Mouse (Mus musculus) Muller cell, postnatal 12 days (primary cell): Measurements from ENCODE around the gene Blcap.
"Not testable (repeated sequence)": the region's sequence is repeated elsewhere in the genome, so short reads cannot be mapped to it uniquely, and the experiment has no call there.

Experiments
- DNase-seq: peaks from one replicate; pipeline ENCODE4 v3.0.0-alpha.2; 2015; ENCODE audit errors: inconsistent ontology term

Blcap gene

DNA sequence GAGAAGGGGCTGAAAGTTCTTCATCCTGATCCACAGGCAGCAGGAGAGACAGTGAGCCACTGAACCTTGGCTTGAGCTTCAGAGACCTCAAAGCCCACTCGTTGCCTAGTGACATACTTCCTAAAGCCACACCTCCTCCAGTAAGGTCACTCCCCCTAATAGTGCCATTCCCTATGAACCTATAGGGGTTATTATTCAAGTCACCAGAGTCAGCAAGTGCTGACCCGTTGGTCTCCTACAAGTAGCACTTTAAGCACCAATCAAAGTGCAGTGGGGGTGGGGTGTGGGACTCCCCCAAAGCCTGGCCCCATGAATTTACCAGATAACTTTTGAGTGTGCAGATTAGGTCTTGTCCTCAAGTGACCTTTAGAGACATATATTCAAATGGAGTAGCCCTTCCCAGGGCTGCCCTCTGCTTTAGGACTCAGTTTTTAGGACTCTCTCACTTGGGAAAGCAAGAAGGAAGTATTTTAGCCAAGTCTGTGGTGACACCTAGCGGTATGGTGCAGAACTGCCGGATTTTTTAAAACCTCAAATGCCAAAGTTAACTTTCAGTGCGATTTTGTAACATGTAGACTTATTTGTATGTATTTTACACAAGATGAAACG lies at the start of gene Blcap:
Gene Blcap, minus strand, starts transcription at position 51 of the 609 bp plus-strand sequence.
- DNase-seq, result peak; percentile 51

DNA sequence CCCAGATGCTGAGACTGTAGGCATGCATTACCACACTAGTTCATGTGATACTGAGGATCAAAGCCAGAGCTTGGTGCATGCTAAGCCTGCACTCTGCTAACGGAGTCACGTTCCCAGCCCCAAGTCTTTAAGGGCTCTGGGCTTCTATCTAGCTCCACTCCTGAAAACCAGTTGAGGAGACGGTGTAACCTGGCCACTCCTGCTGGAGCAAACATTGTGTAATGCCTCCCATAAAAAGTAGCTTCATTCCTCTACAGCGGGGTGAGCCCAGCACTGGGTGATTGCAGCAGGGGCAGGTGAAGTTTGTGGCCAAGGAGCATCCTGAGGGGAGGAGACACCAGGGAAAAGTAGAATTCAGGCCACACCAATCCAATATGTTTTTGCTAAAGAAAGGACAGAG lies 47.3 kb upstream of the Blcap start:
- no peak for DNase-seq

- no peak for DNase-seq
Observed at GRCm38 (mm10) chr2:157613997-157614396, 42.9 kb upstream of the Blcap start.

DNA sequence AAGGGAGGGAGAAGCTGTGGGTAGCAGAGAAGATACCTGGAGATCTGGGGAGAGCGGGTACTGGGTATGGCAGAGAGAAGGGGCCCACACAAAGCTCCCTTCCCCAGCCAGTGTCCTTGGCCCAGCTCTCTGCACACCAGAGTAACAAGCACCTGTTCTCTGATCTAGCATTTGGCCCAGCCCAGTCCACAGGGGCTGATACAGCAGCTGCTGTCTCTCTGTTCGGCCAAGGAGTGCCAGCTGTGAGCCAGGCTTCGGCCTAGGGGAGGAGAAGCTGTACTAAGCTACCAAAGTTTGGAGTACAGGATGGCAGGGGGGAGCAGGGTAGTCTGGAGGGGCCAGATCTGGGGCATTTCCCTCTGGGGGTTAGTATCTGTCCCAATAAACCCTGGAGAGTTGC lies 40.7 kb upstream of the Blcap start:
- no peak for DNase-seq

DNA sequence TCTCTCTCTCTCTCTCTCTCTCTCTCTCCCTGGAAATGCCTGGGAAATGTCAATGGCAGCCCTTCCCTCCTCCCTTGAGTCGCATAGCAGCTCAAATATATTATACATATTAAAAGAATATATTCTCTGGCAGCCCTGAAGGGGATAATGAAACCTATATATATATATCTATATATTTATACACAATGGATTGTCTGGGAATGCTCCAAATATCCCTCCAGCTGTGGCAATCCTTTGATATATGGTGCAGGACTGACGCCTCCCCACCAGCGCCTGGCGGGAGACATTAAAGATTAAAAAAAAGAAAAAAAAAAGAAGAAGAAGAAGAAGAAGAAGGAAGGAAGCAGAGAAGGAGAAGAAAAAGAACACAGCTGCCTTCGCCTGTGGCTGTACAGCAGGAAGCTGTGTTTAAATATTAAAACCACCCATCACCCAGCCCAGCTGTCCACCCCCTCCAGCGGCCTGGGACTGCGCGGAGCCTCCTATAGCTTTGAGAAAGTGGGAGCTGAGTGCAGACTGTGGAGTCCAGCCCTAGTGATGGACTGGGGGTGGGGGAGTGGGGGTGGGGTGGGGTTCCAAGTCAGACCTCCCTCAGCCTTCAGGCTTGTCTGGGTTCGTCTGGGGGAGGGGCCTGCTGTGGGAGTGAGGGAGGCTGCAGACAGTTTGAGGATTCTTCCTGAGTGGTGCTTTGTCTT lies 36.6 kb upstream of the Blcap start:
- DNase-seq, result no peak

GRCm38 (mm10) chr2:157605025-157605675 lies 34.1 kb upstream of the Blcap start:
- peak; percentile 70 for DNase-seq

- DNase-seq, result no peak
Observed at GRCm38 (mm10) chr2:157601435-157601839, 30.4 kb upstream of the Blcap start.

DNA sequence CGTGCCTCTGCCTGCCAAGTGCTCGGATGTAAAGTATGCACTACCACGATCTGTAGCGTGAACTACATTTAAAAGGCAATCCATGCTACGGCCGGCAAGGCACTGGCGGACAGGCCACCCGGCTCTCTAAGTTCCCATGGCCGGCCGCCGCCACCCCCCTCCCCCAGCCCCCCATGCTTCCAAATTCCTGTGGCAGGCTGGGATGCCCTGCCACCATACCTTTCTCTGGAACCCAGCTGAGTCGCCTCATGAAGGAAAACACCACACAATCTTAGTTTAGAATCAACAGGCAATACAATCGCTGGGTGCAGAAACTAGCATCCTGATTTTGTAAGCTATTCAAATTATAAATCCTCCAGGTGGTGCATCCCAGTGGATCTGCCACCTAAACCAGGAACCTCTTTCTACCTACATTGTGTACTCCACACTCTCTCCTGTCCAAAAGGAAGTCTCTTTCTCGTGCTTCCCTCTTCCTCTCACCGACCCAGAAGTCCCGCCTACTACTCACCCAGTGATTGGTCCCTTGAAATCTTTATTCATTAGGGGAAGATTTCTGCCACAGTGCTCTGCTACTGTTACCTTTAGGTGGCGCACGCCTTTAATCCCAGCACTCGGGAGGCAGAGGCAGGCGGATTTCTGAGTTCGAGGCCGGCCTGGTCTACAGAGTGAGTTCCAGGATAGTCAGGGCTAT lies 25.9 kb upstream of the Blcap start:
- DNase-seq, result no peak

DNA sequence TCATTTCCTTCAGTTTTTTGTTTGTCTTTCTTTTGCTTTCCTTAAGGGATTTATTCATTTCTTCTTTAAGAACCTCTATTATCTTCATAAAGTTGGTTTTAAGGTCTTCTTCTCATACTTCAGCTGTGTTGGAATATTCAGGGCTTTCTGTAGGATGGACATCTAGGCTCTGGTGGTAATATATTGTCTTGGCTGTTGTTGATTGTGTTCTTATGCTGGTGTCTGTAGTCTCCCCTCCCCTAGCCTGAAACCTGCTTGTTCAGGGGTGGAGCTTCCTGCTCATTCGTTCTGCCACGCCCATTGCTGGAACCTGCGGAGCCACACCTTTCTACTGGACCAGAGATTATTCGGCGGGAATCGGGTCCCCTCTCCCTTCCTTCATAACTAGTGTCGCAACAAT lies 14.3 kb upstream of the Blcap start:
- not testable (repeated sequence) for DNase-seq

DNA sequence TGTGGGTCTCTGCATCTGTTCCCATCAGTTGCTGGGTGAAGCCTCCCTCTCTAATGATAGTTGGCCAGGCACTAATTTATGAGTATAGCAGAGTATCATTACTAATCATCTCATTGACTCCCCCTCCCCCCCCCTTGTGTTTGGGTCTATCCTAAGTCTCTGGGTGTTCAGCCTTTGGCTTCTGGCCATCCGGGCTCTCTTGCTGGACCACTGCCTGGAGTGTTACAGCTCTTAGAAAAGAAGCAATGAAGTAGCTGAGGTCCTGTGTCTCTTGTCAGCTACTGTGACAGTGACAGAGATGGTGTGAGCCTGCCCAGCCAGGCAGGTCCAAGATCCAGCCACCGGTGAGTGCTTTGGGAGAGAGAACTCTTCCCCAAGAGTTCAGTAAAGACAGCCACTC lies 1.7 kb upstream of the Blcap start:
- DNase-seq, result no peak

DNA sequence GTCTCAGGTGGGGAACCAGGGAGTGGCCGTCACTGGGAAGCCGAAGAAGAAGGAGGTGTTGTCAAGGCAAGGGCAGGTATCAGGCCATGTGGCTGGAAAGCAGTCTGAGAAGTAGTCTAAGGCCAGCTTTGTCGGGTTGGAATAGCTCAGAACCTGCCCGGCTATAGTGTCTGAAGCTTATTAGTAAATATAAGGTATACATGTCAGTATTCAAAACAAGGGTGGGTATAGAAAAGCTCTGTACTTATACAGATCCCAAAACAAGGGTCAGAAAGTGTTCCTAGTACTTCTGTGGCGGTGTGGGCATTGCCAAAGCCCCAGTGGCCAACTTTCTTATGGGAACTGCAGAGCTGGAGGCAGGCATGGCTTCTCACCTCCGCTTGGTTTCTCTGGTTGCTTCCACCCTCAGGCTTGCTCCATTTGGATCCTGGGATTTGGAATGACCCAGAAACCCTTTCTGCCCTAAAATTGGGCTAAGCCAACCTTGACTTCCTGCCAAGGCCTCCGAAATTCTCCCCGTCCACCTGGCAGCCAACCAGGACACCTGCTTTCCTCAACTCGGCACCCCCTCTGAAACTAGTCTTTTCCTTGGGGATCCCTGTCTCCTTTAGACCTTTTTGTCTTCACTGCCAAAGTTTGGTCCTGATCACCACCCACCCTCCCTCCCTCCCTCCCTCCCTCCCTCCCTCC lies 1.1 kb downstream of the Blcap start:
- no peak for DNase-seq

- no peak for DNase-seq
Observed at GRCm38 (mm10) chr2:157568881-157569280, 2.2 kb downstream of the Blcap start.

DNA sequence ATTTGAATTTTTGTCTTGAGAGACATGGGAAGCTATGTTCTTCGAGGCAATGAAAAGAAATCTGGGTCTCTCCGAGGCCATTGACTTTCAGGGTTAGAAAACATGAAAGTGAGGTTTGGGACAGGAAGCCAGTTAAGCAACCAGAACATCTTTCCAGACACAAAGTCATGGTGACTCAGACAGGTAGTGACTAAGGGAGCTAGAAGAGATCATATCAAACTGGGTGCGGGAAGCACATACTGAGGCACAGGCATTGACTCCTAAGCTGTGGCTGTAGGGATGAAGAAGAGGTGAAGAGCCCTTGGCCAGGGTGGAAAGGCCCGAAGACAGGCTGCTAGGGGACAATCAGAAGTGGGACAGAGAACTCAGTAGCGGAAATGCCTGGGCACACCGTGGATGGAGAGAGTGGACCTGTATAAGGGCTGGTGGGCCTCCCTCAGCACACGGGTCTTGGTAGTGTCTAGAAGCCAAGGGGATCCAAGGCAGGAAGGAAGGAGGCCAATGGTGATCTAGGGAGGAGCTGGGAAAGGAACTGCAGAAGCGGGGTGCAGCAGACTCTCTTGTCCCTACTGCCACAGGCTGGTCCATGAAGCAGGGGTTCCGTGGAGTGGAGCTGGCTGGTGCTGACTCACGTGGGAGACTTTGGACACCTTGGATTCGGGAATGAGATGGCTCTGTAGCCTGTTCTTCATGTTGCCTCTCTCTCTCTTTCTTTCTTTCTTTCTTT lies 3.7 kb downstream of the Blcap start:
- peak; percentile 31 for DNase-seq

DNA sequence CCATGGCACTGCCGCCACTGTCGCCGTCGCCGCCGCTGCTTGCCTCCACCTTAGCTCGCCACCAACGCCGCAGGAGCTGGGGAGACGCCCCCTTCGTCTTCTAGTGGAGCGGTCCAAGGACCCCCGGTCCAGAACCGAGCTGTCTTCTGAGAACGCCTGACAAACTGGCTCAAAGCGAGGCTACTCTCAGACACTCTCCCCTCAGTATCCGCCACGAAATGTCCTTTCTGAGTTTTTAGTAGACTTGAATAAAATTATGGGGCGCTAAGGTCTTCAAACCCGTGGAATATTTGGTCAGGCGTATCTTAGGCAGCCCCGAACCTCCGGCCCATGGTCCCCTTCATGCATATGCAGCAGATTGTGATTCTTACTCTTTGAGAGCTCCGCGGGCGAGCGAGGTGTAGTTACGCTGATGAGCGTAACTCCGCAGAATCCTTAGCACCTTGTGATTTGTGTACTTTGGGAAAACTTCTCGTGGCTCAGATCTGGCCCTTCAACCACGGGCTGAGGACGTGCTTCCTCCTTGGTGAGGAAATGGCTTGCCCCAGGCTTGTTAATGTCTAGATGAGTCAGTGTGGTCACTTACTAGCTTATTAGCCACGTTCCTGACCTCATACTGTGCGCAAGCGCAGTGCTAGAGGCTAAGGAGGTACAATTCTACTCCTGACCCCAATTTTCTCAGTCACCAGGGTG lies 4.7 kb downstream of the Blcap start:
- peak; percentile 90 for DNase-seq

GRCm38 (mm10) chr2:157565898-157566259 lies 5.2 kb downstream of the Blcap start:
- DNase-seq, result no peak

- peak; percentile 18 for DNase-seq
Observed at GRCm38 (mm10) chr2:157565446-157565845, 5.6 kb downstream of the Blcap start.

DNA sequence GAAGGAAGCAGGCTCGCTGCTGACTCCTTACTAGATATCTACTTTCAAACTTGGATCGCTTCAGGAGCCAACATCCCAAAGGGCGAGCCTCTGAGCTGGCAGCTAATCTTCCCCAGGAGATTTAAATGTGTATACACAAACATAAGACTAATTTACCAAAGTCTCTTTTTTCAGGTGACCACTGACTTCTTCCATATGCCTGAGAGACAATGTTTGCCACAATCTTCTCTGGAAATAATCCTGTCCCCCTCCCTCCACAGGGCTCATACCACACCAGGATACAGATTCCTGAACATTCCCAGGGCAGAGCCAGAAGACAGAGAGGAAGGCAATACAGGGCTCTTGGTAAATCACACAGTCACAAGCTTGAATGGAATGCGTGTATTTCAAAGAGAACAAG lies 6.4 kb downstream of the Blcap start:
- peak; percentile 37 for DNase-seq

- DNase-seq, result no peak
Observed at GRCm38 (mm10) chr2:157563031-157563430, 8.0 kb downstream of the Blcap start.

DNA sequence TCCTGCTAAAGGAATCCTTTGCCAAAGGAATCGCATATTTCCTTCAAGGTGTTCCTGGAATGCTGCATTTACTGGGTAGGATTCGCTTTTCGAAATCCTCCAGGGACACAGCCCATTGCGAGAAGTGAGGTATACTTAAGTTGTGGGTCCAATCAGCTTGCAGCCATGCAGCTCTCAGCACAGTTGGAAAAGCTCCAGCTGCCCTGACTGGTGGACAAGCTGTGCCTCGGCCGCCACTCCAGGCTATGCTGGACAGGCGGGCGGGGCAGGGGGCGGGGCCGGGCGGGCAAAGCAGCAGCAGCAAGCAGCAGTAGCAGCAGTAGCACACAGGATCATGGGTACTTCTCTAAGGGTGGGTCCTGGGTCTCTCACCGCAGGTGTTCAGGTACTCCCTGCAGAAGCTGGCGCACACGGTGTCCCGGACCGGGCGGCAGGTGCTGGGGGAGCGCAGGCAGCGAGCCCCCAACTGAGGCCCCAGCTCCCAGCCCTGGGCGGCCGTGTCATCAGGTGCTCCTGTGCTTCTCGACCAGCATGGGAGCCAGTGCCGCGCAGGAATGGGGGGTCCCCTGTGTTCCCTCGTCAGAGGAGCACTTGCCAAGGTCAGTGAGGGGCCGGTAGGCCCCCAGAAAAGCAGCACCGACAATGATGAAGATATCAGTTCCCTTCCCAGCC lies 9.8 kb downstream of the Blcap start:
- peak; percentile 84 for DNase-seq

DNA sequence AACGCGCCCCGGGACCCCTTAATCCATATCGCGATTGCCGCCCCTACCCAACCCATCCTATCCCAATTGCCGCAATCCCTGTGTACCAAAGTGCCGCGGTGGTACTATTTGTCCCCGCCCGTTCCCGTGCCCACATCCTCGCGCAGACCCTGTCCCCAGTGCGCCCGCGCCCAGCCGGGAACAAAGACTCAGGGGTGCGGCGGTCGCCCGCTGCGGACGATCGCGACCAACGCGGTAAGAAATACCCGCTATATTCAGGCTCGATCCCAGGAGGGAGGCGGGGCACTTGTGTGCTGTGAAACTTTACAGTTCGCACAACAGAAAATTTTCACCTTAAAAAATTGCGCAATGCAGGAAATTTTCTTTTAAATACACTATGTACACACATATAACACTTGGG lies 10.8 kb downstream of the Blcap start:
- no peak for DNase-seq
